Mouse (Mus musculus) Patski (cell line): ENCODE measurements at regions not wholly inside any gene's neighbourhood (a gene's known extent, or its start where the extent isn't known, plus 50 kb on each side); places are given as distances from the start of the nearest gene placed in this dataset.
"Not testable (repeated sequence)": the region's sequence is repeated elsewhere in the genome, so short reads cannot be mapped to it uniquely, and the experiment has no call there.

Source experiments
- ATAC-seq: fragments of 100-300 bp; one replicate; pipeline ENCODE4 v1.8.0; 2021
- CTCF ChIA-PET: fragments of 350-600 bp; sonication (Branson Sonifier 250); formaldehyde crosslinking; loops from one replicate; lab custom pipeline; 2022; ENCODE audit warnings: inconsistent platforms; lab: Charles Lee
- POLR2A ChIA-PET: fragments of 350-600 bp; sonication (Branson Sonifier 250); formaldehyde crosslinking; loops from one replicate; lab custom pipeline; 2022; ENCODE audit warnings: antibody characterized with exemption, inconsistent platforms; lab: Charles Lee
- DNase-seq: peaks from one replicate; pipeline ENCODE4 v3.0.0-alpha.2; 2011; ENCODE audit warnings: low read depth, low spot score
- H3K27me3 ChIP-seq: fragments of 371-371 bp; one replicate; pipeline ENCODE4 v1.5.1; 2021
- CTCF ChIP-seq: fragments of 100-300 bp; IDR thresholded peaks from one replicate; pipeline ENCODE4 v1.5.1; 2021
- in situ Hi-C: fragments of 300-500 bp; cut with MboI; formaldehyde crosslinking; loops from 3 replicates; pipeline ENCODE4 v1.11.1; 2018; ENCODE audit warnings: low pct_unique_long_range_greater_than_20kb, mixed read lengths

DNA sequence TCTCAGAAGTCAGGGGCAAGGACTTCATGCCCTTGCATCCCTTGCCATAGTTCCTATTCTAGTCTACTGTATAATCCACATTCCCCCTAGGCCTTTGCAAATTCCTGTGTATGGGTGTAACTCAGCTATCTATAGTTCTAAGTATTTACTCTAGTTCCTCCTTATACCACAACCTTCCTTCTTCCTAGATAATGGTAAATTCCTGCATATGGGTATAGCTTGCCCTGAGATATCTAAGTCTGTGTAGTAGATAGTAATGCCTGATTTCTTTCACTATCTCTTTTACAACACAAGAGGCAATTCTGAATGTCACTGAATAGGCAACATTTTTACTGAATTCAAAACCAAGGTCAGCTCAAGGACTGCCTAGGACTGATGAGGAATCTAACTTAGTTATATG, 1000.2 kb downstream of the Kcnt2 start:
- H3K27me3 ChIP-seq, POLR2A ChIA-PET, in situ Hi-C loops, DNase-seq, ATAC-seq: not testable (repeated sequence)
- CTCF ChIA-PET = interaction anchor here (1.3 kb wide), 1 partner anchor 8 kb away, joined by 3 read pairs; no protein-coding TSS in a partner anchor

DNA sequence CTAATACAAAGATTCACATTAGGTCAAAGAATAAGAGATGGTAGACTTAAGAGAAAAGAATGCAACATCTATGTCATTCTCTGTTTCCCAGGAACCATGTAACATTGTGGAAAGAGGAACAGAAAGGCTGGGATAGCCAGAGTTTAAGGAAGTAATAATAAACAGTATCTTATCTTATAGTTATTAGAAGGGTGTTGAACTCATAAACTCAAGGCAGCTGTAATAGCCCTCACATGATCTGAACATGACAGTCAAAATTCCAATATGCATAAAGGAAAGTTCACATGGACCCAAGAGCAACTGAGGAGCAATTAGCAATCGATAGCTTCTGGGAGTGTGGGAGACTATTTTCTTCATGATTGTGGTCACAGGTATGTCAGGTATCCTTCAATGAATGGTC, 1028.8 kb downstream of the Kcnt2 start:
- no peak for DNase-seq
- TF ChIP-seq CTCF = no peak
- in situ Hi-C loops = no loop called here
- POLR2A ChIA-PET = interaction anchor here (0.6 kb wide), 1 partner anchor 14 kb away, joined by 3 read pairs; no protein-coding TSS in a partner anchor
- CTCF ChIA-PET = no interaction called here
- ATAC-seq = no peak
- no peaks in the 10 kb centered on the region for H3K27me3 ChIP-seq

DNA sequence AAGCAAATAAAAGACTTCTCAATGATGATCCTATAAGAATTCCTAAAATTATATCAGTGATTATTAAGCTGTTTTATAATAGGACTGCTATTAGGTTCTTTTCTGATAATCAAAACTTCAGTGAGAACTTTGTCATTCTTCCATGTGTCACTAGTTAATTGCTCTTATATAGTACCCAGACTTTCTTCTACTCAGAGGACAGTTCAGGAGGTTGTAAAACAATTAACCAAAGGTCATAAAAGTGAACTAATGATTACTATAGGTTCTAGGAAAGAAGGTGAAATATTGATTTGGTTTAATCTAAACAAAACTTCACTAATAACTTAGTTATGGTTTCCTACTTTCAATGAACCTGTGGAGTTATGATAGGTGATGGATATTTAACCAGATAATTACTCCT, 1035.6 kb downstream of the Kcnt2 start:
- POLR2A ChIA-PET = no interaction called here
- TF ChIP-seq CTCF = no peak
- DNase-seq (no peak), ATAC-seq (no peak)
- CTCF ChIA-PET = no interaction called here
- no peaks in the 10 kb centered on the region for H3K27me3 ChIP-seq
- in situ Hi-C loops = no loop called here

DNA sequence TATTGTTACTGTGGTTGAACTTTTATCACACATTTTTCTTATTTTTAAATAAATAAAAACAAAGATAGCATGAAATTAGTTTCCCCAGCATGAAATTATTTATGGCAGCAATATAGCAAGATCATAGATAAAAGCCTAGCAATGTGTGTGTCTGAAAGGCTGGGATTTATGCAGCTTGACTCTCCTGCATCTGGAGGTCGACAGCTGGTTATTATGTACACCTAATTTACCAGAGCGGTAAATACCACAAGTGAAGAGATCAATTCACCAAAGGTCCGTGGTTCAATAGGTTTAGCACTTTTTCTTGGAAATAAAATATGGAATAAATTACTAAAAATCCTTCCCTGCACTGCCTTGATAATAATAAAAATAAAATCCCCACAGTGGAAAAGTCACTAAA, 1077.0 kb downstream of the Kcnt2 start:
- TF ChIP-seq CTCF = no peak
- ATAC-seq (no peak), DNase-seq (no peak)
- POLR2A ChIA-PET = no interaction called here
- CTCF ChIA-PET = no interaction called here
- H3K27me3 ChIP-seq = no peaks in the 10 kb centered on the region
- in situ Hi-C loops = no loop called here

DNA sequence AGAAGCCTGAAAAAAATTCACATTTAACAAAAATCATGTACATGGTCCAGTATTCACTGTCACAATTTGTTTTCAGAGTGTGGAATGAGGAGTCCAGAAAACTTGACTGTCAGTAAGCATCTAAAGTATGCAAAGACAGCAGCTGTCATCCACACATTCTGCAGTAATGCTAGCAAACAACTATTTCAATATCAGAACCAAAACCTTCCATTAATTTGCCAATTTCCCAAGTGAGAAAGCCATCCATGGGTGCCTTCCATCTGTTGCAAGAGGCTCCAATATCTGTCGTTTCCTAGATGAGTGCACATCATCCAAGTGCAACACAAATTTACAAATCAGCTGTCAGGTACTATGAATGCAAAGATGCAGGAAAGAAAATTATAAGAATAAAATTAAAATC, 1092.1 kb downstream of the Kcnt2 start:
- no peak for TF ChIP-seq CTCF
- DNase-seq (no peak), ATAC-seq (no peak)
- ChIA-PET CTCF (no interaction called here), POLR2A (no interaction called here)
- in situ Hi-C loops = no loop called here
- H3K27me3 ChIP-seq = no peaks in the 10 kb centered on the region

DNA sequence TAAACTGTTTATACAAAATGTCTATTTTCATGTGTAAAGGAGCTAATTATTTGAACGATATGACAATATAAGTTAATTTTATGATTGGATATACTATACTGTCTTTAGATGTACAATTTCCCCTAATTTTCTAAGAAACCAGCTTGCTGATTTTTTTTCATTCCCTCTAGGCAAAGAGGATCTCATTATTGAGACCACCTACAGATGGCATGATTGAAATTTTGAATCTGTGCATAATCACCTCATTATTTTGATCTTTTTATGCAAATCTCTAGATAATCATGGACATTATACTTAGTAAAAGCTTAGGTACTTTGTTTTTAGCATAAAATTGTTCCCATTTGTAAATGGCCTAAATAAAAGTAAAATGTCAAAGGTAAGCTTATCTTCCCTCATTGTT, 1123.5 kb downstream of the Kcnt2 start:
- no peak for ATAC-seq
- no peak for DNase-seq
- TF ChIP-seq CTCF = no peak
- ChIA-PET CTCF (interaction anchor here (1.8 kb wide), 1 partner anchor 13 kb away, joined by 4 read pairs; no protein-coding TSS in a partner anchor), POLR2A (no interaction called here)
- H3K27me3 ChIP-seq = no peaks in the 10 kb centered on the region
- in situ Hi-C loops = no loop called here

DNA sequence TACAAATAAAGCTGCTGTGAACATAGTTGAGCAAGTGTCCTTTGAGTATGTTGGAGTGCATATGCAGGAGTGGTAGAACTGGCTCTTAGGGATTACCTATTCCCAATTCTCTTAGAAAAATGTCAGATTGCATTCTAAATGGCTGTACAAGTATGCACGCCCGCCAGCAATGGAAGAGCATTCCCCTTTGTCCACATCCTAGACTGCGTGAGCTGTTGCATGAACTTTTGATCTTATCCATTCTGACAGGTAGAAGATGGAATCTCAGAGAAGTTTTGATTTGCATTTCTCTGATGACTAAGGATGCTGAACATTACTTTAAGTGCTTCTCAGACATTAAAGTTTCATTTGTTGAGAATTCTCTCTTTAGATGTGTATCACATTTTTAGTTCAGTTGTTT, 1130.0 kb downstream of the Kcnt2 start:
- CTCF ChIA-PET = no interaction called here
- no peaks in the 10 kb centered on the region for H3K27me3 ChIP-seq
- ATAC-seq (no peak), DNase-seq (no peak)
- TF ChIP-seq CTCF = no peak
- POLR2A ChIA-PET = no interaction called here
- in situ Hi-C loops = no loop called here

DNA sequence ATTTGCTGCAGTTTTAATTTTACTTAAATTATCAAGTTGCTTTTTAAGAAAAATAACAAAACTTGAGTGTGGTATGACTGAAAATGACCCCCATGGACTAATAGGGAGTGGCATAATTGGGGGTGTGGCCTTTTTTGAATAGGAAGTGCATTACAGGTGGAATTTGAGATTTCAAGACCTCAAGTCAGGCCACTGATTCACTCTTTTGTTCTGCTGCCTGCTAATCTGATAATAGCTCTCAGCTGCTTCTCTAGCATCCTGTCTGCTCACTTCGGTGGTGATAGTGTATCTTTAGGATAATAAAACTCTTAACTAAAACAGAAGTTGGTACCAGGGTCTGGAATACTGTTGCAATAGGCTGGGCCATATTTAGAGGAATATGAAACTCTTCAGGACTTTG, 1155.4 kb downstream of the Kcnt2 start:
- no peak for TF ChIP-seq CTCF
- DNase-seq = no peak
- no peaks in the 10 kb centered on the region for H3K27me3 ChIP-seq
- ChIA-PET CTCF (no interaction called here), POLR2A (no interaction called here)
- in situ Hi-C loops = no loop called here
- ATAC-seq = no peak

DNA sequence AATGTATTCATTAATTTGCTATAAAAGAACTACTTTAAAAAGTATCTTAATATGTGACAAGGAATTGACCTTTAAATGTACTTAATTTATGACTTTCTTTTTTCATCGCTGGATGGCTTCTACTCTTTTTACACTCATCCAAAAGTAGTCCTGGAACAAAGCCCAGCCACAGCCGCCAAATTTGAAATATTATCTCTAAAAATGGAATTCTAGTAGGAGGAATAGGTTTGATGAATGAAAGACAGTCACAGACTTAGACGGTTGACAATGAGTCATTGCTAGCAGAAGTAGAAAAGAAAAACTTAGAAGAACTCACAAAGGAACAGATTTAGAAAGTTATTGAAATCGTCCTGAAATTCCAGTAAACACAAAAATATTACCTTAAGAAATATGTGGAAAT, 1183.7 kb downstream of the Kcnt2 start:
- ChIA-PET POLR2A (no interaction called here), CTCF (no interaction called here)
- DNase-seq (no peak), ATAC-seq (no peak)
- in situ Hi-C loops = no loop called here
- no peak for TF ChIP-seq CTCF
- no peaks in the 10 kb centered on the region for H3K27me3 ChIP-seq

DNA sequence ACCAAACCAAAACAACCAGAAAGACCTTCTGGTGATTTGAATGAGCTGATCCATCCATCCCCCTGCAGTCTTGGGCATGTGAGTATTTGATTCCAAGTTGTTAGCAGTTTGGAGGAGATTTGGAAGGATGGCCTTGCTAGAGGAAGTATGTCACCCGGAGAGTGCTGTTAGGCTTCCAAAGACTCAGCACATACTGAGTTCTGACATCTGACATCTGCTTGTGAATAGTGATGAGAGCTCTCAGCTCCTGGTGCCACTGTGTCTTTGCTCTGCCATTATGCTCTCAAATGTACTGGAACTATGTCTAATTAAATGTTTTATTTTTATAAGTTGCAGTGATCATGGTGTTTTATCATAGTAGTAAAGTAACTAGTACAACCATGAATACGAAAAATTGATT, 1184.2 kb downstream of the Kcnt2 start:
- H3K27me3 ChIP-seq = no peaks in the 10 kb centered on the region
- no peak for ATAC-seq
- TF ChIP-seq CTCF = no peak
- no peak for DNase-seq
- ChIA-PET POLR2A (no interaction called here), CTCF (no interaction called here)
- in situ Hi-C loops = no loop called here

DNA sequence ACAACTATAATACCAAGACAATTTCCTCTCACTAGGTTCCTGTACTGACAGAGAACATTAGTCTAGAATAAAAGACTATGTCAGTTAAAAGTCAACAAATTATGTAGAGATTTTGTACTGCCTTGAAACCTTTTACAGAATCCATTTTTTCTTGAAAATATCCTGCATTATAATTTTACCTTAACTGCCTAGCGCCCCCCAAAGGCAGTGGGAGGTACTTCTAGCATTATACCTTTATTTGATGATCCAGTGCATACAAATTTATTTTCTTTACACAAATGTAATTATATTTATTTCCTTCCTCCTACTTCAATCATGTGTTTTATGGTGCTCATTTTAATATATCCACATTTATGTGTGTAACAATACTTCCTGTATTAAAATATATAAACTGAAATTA, 1189.5 kb downstream of the Kcnt2 start:
- TF ChIP-seq CTCF = no peak
- no peak for ATAC-seq
- ChIA-PET POLR2A (no interaction called here), CTCF (no interaction called here)
- no peaks in the 10 kb centered on the region for H3K27me3 ChIP-seq
- no peak for DNase-seq
- in situ Hi-C loops = no loop called here

DNA sequence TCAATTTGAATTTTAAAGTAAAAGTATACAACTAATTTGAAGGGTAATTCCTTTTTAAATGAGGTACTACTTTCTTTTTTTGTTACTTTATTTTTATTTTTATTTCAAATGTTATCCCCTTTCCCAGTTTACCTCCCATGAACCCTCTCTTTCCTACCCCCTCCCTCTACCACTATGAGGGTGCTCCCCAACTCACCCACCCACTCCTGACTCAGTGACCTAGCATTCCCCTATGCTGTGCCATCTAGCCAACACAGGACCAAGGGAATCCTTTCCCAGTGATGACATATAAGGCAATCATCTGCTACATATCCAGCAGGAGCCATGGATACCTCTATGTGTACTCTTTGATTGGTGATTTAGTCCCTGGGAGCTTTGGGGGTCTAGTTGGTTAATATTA, 1194.3 kb downstream of the Kcnt2 start:
- POLR2A ChIA-PET = no interaction called here
- H3K27me3 ChIP-seq = no peaks in the 10 kb centered on the region
- in situ Hi-C loops = no loop called here
- CTCF ChIA-PET = no interaction called here
- TF ChIP-seq CTCF = no peak
- DNase-seq (no peak), ATAC-seq (no peak)
